Mouse (Mus musculus): Measurements from ENCODE around the gene Scn2a. TPM values are rescaled to one million over a fixed set of nuclear protein-coding genes. Genes with fewer than 3 reads are reported as not detected.
A peak's percentile ranks its signal among the peaks of the same experiment; 100 is the strongest.
"Not testable (repeated sequence)": the region's sequence is repeated elsewhere in the genome, so short reads cannot be mapped to it uniquely, and the experiment has no call there.

The Scn2a gene
- total RNA-seq, 2 experiments from 2014 or later = 298 to 309 TPM

DNA sequence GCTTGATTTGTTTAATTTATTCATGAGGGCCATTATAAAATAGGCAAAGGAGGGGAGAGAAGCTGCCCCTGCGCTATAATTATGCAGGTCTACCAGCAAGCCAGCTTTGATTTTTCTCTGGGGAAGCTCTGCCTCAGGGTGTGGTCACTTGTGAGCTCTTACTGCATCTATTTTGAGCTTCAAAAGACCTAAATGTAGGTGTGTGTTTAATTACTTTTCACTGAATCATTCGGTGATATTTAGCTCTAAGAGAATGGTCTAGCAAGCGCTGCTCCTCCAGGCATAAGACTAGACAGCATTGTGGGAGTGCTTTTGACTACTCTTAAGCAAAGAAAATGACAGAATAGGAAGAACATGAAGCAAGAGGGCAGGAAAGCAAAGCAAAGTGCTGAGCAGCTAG is 80.6 kb downstream of the Scn2a start:
- Histone ChIP-seq H3K4me3 (no peak overlapping the region), H3K27ac (peak overlapping the region; percentile 48)
- DNase-seq (ENCODE audit: extremely low spot score in 1 of 2, low spot score in 2 of 2) = no peak
- no peak for TF ChIP-seq CTCF (IDR thresholded peaks at IDR 0.05)
- intact Hi-C loops (cut with DNase I) = no loop called here

DNA sequence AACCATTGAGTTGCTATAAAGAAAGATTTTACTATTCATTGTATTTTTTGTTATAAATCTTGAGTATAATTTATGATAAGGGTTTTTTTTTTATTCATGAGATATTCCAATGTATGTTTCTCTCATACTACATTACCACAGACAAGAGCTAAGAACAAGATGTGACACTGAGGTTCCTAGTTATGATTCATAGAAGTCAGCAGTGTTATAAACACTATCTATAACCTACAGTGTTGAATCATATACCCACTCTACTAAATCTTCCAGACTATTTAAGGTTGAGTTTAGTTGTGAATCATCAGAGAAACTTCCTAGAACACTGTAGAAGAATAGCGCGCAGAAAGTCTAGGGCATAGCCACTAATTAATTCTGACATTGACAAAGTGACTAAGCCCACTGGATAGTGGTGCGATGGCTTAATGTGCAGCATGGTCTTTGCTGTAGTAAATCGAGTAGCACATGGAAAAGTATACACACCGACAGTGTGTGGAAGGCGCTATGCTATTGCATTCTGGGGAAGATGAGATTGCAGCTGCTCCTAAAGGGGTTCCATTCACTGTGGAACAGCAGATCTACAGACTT is 101.7 kb downstream of the Scn2a start:
- no peak for TF ChIP-seq CTCF (IDR thresholded peaks at IDR 0.05)
- DNase-seq (ENCODE audit: extremely low spot score in 1 of 2, low spot score in 2 of 2) = no peak
- intact Hi-C loops (cut with DNase I) = no loop called here
- Histone ChIP-seq H3K27ac (no peak overlapping the region), H3K4me3 (no peak overlapping the region)

DNA sequence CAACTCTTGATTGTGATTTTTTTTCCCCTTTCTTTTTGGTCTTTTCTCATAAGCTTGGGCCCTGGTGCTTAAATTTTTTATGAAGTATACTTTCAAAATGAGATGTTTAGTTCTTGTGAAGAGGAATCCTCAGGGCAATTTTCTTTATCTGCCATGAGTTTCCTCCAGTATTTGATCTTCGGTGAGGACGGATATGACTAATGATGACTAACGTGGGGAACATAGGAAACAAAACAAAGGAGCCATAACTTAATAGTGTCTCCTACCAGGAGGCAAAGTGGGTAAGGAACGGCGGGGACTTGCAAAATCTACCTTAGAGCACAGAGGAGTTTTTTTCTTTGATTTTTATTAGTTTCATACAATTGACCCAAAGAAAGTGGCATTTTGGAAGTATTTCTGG is 124.8 kb downstream of the Scn2a start:
- H3K4me3 ChIP-seq = no peak overlapping the region
- no peak for TF ChIP-seq CTCF (IDR thresholded peaks at IDR 0.05)
- no peak overlapping the region for H3K27ac ChIP-seq
- intact Hi-C loops (cut with DNase I) = no loop called here
- no peak for DNase-seq (ENCODE audit: extremely low spot score in 1 of 2, low spot score in 2 of 2)

DNA sequence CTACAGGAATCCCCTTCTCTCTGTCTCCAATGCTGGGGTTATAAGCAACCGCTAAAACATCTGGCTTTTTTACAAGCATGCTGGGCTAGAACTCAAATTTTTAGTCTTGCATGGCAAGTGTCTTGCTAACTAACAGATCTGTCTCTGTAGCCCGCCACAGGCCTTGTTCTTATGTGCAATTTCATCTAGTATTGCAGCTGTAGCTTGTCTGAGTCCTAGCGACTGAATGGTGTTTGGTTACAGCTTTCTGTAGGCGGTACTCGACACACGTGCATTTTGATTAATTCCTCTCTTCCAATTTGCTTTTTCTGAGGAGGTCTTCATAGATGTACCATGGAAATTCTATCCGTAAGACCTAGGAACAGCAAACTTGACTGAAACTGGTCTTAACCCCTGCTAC is 161.9 kb downstream of the Scn2a start:
- Histone ChIP-seq H3K27ac (no peak overlapping the region), H3K4me3 (no peak overlapping the region)
- intact Hi-C loops (cut with DNase I) = no loop called here
- DNase-seq (ENCODE audit: extremely low spot score in 1 of 2, low spot score in 2 of 2) = no peak
- TF ChIP-seq CTCF (IDR thresholded peaks at IDR 0.05) = no peak

DNA sequence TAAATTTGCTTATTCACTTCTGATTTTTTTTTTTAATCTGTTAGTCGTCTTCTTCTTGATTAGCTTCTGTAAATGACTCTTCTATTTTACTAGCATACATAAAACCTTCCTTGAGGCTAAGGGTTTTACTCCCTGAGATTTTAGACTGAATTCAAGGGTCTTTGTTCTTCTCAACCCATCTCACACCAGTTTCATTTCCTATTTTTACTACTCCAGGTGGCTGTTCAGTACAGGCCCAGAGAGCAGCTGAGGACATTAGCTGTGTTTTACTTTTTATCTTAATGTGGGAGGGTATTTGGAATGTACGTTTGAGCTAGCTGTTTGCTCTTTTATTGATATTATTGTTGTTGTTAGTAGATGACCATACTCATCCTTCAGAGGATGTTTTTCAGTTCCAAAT is 162.8 kb downstream of the Scn2a start:
- Histone ChIP-seq H3K27ac (no peak overlapping the region), H3K4me3 (no peak overlapping the region)
- no peak for TF ChIP-seq CTCF (IDR thresholded peaks at IDR 0.05)
- no peak for DNase-seq (ENCODE audit: extremely low spot score in 1 of 2, low spot score in 2 of 2)
- intact Hi-C loops (cut with DNase I) = no loop called here

DNA sequence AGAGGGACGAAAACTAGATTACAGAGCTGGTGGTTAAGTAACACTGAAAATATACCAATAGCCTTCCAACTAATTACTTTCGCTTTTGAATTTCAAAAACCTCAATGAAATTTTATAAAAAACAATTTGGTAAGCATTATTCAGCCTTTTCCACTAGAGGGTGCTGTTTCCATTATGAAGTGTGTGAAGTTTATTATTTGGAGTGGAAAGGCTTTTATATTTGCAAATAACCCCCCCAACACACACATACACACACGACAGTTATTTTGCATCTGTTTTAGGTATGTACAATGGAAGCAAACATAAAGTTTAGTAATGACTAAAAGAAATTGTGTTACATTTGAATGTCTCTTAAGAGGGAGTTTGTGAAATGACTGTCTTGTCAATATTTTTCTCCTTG is 171.9 kb downstream of the Scn2a start:
- no peak overlapping the region for H3K27ac ChIP-seq
- DNase-seq (ENCODE audit: extremely low spot score in 1 of 2, low spot score in 2 of 2) = no peak
- peak overlapping the region; percentile 34 for H3K4me3 ChIP-seq
- peak; percentile 81 for TF ChIP-seq CTCF (IDR thresholded peaks at IDR 0.05)
- intact Hi-C loops (cut with DNase I) = loop anchor here (1.0 to 5.0 kb wide), 4 partner anchors 53 to 392 kb away; partner anchors contain the start of gene Csrnp3

DNA sequence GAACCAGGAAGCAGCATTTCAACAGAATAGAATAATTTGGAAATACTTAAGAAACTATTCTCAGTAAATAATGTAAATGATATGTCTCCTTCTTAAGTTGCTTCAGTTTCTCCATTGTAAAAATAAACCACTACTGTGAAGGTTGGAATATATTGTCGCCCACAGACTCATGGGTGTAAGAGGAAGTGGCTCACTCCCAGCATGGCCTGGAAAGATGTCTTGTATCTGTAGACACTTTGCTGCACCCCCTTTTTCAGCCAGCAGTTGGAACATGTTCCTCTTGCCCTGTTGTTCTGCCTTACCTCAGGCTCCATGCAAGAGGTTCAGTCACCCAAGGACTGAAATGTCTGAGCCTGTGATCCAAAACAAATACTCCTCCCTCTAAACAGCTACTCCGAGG is 173.0 kb downstream of the Scn2a start:
- no peak for DNase-seq (ENCODE audit: extremely low spot score in 1 of 2, low spot score in 2 of 2)
- intact Hi-C loops (cut with DNase I) = loop anchor here (2.0 to 5.0 kb wide), 3 partner anchors 139 to 391 kb away; no protein-coding TSS in a partner anchor
- no peak overlapping the region for H3K4me3 ChIP-seq
- TF ChIP-seq CTCF (IDR thresholded peaks at IDR 0.05) = no peak; the same call in none of the 2 replicates
- H3K27ac ChIP-seq = no peak overlapping the region

DNA sequence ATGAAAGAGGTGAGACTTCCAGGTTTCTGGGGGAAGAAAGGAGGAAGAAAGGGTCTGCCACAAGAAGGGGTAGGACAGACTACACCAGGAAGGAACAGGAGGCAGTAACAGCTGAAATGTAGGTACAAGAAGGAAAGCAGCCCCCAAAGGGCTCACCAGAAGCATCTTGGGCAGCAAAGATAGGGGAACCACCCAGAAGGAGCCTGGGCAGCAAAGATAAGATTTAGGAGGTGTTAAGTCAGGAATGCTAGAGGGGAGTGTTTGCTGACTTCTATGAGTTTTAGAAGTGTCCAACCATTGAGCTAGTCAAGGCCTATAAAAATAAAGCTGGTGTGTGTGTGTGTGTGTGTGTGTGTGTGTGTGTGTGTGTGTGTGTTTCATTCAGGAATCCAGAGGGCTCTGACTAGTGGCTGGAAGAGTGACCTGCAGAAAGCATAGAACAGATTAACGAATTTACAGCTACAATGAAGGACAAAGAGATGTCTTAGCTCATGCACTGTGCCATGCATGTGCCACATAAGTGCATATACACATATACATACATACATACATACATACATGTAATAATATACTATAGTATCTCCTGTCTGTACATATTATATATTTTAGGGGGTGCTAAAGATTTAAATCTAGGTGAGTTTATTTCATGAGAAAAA is 180.6 kb downstream of the Scn2a start:
- no peak for TF ChIP-seq CTCF (IDR thresholded peaks at IDR 0.05)
- H3K4me3 ChIP-seq = no peak overlapping the region
- intact Hi-C loops (cut with DNase I) = no loop called here
- H3K27ac ChIP-seq = no peak overlapping the region
- DNase-seq (ENCODE audit: extremely low spot score in 1 of 2, low spot score in 2 of 2) = no peak

DNA sequence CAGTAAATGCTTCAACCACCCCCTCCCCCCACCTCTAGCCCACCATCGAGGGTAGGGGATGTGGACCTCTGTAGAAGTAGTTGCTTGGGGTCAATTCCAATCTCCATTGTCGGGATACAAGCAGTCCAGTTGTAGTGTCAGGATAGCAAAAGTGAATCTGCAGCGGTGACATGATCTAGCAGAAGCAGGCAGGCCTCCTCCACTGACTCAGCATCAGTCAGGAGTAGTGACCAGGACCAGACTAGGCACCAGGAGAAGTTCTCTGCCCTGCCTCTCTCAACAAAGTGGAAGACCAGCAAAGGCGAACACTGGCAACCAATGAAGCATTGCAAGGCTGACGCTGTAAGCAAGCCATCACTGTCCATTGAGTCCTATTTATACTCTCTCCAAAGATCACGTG is 186.0 kb downstream of the Scn2a start:
- Histone ChIP-seq H3K4me3 (no peak overlapping the region), H3K27ac (no peak overlapping the region)
- no peak for DNase-seq (ENCODE audit: extremely low spot score in 1 of 2, low spot score in 2 of 2)
- intact Hi-C loops (cut with DNase I) = no loop called here
- no peak for TF ChIP-seq CTCF (IDR thresholded peaks at IDR 0.05)

DNA sequence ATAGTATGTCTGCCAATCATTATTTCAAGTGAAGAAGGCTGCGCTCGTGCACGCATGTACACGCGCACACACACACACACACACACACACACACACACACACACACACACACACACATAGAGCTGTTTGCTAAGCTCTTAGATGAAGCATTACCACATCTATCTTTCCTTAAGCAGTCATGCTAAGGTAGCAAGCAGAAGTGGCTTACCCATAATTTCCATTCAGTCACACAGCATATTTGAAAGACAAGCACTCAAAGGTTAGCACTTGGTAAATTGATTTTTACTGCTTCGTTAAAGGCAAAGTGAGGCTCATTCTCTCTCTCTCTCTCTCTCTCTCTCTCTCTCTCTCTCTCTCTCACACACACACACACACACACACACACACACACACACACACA is 190.6 kb downstream of the Scn2a start:
- H3K4me3 ChIP-seq; H3K27ac ChIP-seq; intact Hi-C loops (cut with DNase I); DNase-seq (ENCODE audit: extremely low spot score in 1 of 2, low spot score in 2 of 2): not testable (repeated sequence)

Other genes with a start within 250 kb of the Scn2a start
- 10 to 100 TPM; 31.4 to 31.8 TPM for gene Scn3a, start 53.1 kb upstream of the Scn2a start, total RNA-seq (2021)
- 10 to 100 TPM; 87.5 to 89.2 TPM for gene Csrnp3, start 225.0 kb downstream of the Scn2a start, total RNA-seq (2021)